Mouse (Mus musculus): ENCODE results near the gene Rps26.
A peak's percentile ranks its signal among the peaks of the same experiment; 100 is the strongest.

DNA sequence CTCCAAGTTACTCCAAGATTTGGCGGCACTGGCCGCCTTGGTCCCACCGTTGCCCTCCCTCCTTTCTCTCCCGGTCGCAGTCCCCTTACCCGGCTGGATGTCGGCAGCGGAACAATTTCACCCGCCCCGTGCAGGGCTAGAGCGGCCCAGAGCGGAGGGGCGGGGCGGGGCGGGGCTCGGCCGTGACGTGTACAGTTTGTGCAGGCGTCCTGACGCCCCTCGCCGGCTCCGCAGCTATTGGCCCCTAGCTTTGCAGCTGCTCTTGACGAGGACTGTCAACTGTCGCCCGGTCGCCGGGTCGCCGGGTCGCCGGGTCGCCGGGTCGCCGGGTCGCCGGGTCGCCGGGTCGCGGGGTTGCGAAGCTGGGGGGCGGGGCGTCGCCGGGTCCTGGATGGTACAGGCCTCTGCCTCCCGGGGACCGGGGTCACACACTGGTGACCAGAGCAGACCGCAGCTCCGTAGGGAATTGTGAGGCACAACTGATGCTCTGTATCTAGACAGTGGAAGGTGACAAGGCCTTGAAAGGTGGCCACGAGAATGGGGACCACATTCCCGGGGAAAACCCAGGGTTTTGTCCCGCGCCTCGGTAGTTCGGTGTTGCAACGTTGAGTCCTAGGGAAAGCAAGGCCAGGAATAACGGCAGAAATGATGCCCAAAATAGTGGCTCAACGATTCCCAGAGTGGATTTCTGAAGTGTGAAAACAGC lies 47.4 kb upstream of the Rps26 start, which contains the start of gene Suox:
- TF ChIP-seq POLR2A (IDR thresholded peaks at IDR 0.05; ENCODE audit: borderline replicate concordance, extremely low read depth, insufficient read depth, insufficient read length, poor library complexity, severe bottlenecking) (peak; percentile 41; the same call in 1 of the 2 replicates), CTCF (IDR thresholded peaks at IDR 0.05; ENCODE audit: borderline replicate concordance, extremely low read depth, insufficient read depth, insufficient read length) (no peak)
